Mouse (Mus musculus) MEL (cell line): ENCODE data around the gene Prm1. TPM values are rescaled to one million over a fixed set of nuclear protein-coding genes. Genes with fewer than 3 reads are reported as not detected.

Experiments
- DNase-seq: peaks from one replicate; pipeline ENCODE4 v3.0.0; 2011; ENCODE audit warnings: low read depth, low spot score
- H3K27ac ChIP-seq: 2 replicates; pipeline ENCODE4 v1.5.1; 2012; ENCODE audit warnings: low read depth, mild to moderate bottlenecking, control low read depth, low read length, moderate library complexity; ENCODE audit not compliant: control insufficient read depth
- H3K27me3 ChIP-seq, 2 experiments: fragments of 150-350 bp in 1 of 2; sonication (generic) in 1 of 2; 2 replicates each; pipeline ENCODE4 v1.6.1; 2012; ENCODE audit warnings: low read length in 2 of 2, mild to moderate bottlenecking in 2 of 2, improper control_type of control experiment in 1 of 2, moderate library complexity in 1 of 2; ENCODE audit not compliant: insufficient read depth in 2 of 2, control insufficient read depth in 1 of 2
- H3K36me3 ChIP-seq, 2 experiments: 2 replicates each; pipeline ENCODE4 v1.6.1; 2012 to 2014; ENCODE audit warnings: low read length in 2 of 2, improper control_type of control experiment in 1 of 2, inconsistent platforms in 1 of 2, mild to moderate bottlenecking in 1 of 2; ENCODE audit not compliant: insufficient read depth in 2 of 2, control insufficient read depth in 1 of 2
- H3K4me1 ChIP-seq, 2 experiments: fragments of 150-350 bp in 1 of 2; sonication (generic) in 1 of 2; 2 replicates each; pipeline ENCODE4 v1.6.1; 2012; ENCODE audit warnings: low read length in 2 of 2, improper control_type of control experiment in 1 of 2, mild to moderate bottlenecking in 1 of 2; ENCODE audit not compliant: insufficient read depth in 2 of 2, control insufficient read depth in 1 of 2
- H3K4me3 ChIP-seq, 2 experiments: fragments of 150-350 bp in 1 of 2; sonication (generic) in 1 of 2; 2 replicates each; pipeline ENCODE4 v1.5.1; 2012; ENCODE audit warnings: low read depth in 2 of 2, low read length in 2 of 2, mild to moderate bottlenecking in 2 of 2, moderate library complexity in 2 of 2, control low read depth in 1 of 2, improper control_type of control experiment in 1 of 2; ENCODE audit not compliant: control insufficient read depth in 1 of 2, insufficient read depth in 1 of 2
- H3K79me2 ChIP-seq: 2 replicates; pipeline ENCODE4 v1.6.1; 2012; ENCODE audit warnings: mild to moderate bottlenecking, low read length, moderate library complexity; ENCODE audit not compliant: control insufficient read depth, poor library complexity, insufficient read depth
- H3K9ac ChIP-seq: 2 replicates; pipeline ENCODE4 v1.6.1; 2012; ENCODE audit warnings: low read depth, mild to moderate bottlenecking, control low read depth, low read length, moderate library complexity; ENCODE audit not compliant: control insufficient read depth, poor library complexity, severe bottlenecking
- H3K9me3 ChIP-seq: fragments of 150-350 bp; sonication (generic); replicated peaks from 2 replicates; pipeline ENCODE4 v1.6.1; 2012; ENCODE audit warnings: mild to moderate bottlenecking, low read length, improper control_type of control experiment, moderate library complexity; ENCODE audit not compliant: insufficient read depth
- EP300 ChIP-seq, 2 experiments: IDR thresholded peaks; 2 replicates each; pipeline ENCODE4 v1.6.1; 2011; ENCODE audit warnings: improper control_type of control experiment in 2 of 2, low read length in 2 of 2, low read depth in 1 of 2, mild to moderate bottlenecking in 1 of 2
- GATA1 ChIP-seq: IDR thresholded peaks from 2 replicates; pipeline ENCODE4 v1.6.1; 2011; ENCODE audit warnings: low read depth, low read length, improper control_type of control experiment
- HCFC1 ChIP-seq: IDR thresholded peaks from 2 replicates; pipeline ENCODE4 v1.6.1; 2012; ENCODE audit warnings: low read depth, mild to moderate bottlenecking, inconsistent platforms, low read length, improper control_type of control experiment, moderate library complexity
- MAFK ChIP-seq: IDR thresholded peaks from 2 replicates; pipeline ENCODE4 v1.6.1; 2011; ENCODE audit warnings: low read depth, mild to moderate bottlenecking, low read length, improper control_type of control experiment, borderline replicate concordance
- MAX ChIP-seq: IDR thresholded peaks from 2 replicates; pipeline ENCODE4 v1.6.1; 2011; ENCODE audit warnings: low read length, improper control_type of control experiment
- MEF2A ChIP-seq: IDR thresholded peaks from 2 replicates; pipeline ENCODE4 v1.6.1; 2014; ENCODE audit warnings: low read depth, mild to moderate bottlenecking, inconsistent platforms, low read length, improper control_type of control experiment; ENCODE audit not compliant: poor library complexity, insufficient replicate concordance, severe bottlenecking; ENCODE audit errors: extremely low read depth
- MYC ChIP-seq: IDR thresholded peaks from 2 replicates; pipeline ENCODE4 v1.6.1; 2011; ENCODE audit warnings: low read depth, mild to moderate bottlenecking, low read length, improper control_type of control experiment, moderate library complexity
- NELFE ChIP-seq: IDR thresholded peaks from 2 replicates; pipeline ENCODE4 v1.6.1; 2011; ENCODE audit warnings: low read depth, low read length, improper control_type of control experiment
- RCOR1 ChIP-seq: IDR thresholded peaks from 2 replicates; pipeline ENCODE4 v1.6.1; 2012; ENCODE audit warnings: low read depth, mild to moderate bottlenecking, inconsistent platforms, low read length, improper control_type of control experiment
- TBP ChIP-seq: IDR thresholded peaks from 2 replicates; pipeline ENCODE4 v1.8.0; 2011; ENCODE audit warnings: low read depth, low read length, improper control_type of control experiment
- TCF12 ChIP-seq: IDR thresholded peaks from 2 replicates; pipeline ENCODE4 v1.6.1; 2014; ENCODE audit warnings: low read depth, mild to moderate bottlenecking, inconsistent platforms, low read length, improper control_type of control experiment, moderate library complexity
- UBTF ChIP-seq: IDR thresholded peaks from 2 replicates; pipeline ENCODE4 v1.6.1; 2012; ENCODE audit warnings: low read depth, mild to moderate bottlenecking, inconsistent platforms, low read length, improper control_type of control experiment, moderate library complexity, borderline replicate concordance; ENCODE audit not compliant: insufficient read depth
- ZC3H11A ChIP-seq: IDR thresholded peaks from 2 replicates; pipeline ENCODE4 v1.6.1; 2012; ENCODE audit warnings: low read depth, mild to moderate bottlenecking, inconsistent platforms, low read length, improper control_type of control experiment
- ZKSCAN1 ChIP-seq: IDR thresholded peaks from 2 replicates; pipeline ENCODE4 v1.6.1; 2012; ENCODE audit warnings: low read depth, mild to moderate bottlenecking, inconsistent platforms, low read length, improper control_type of control experiment, moderate library complexity
- polyA plus RNA-seq, 2 experiments: library from polyadenylated mRNA; stranded (reverse) in 1 of 2; unstranded in 1 of 2; fragments of >175 nt in 1 of 2; fragments of >200 nt in 1 of 2; gene quantifications; 2 replicates each; pipeline versions ENCODE4 v1.2.1 to v1.2.4; 2012; ENCODE audit warnings: low replicate concordance in 2 of 2, low read depth in 1 of 2; ENCODE audit not compliant: insufficient read length in 2 of 2, insufficient read depth in 1 of 2, missing spikeins in 1 of 2
- total RNA-seq: library from RNA; depleted of rRNA; stranded (reverse); fragments of 300-350 nt; gene quantifications from 2 replicates; pipeline ENCODE4 v1.2.3, GENCODE M21; 2012

Gene Prm1
- total and polyA plus RNA-seq, 3 experiments = not detected

DNA sequence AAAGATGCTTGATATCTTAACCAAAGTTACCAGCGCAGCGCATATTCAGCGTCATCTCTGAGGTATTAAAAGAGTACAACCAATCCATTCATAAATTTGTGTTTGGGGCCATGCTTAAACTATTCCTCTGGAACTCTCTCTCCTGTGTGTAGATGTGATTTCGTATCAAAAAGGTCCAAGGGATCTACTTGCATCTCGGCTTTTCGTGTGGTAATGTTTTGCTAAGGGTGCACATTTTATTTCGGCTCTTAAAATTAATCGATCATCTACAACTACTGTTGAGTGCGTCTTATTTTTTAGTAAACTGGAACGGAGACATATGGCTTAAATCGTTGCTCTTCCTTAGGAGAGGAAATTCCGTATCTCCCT lies 28.9 kb upstream of the Prm1 start:
- peak; percentile 62; the same call in 1 of the 2 replicates for TF ChIP-seq RCOR1
- TF ChIP-seq TCF12 = no peak; the same call in 1 of the 2 replicates
- no peak for TF ChIP-seq MAFK
- peak; percentile 72; the same call in 1 of the 2 replicates for TF ChIP-seq MYC
- TF ChIP-seq ZC3H11A = no peak
- peak; percentile 1; the same call in 1 of the 2 replicates for TF ChIP-seq NELFE
- TF ChIP-seq MEF2A = no peak
- 0 out of 2 replicates have a peak, but pooled peaks have one; percentile 53 for TF ChIP-seq HCFC1
- TF ChIP-seq EP300 (IDR thresholded peaks at IDR 0.05; ENCODE audit: low read depth in 1 of 2, low read length in 2 of 2) = 0 out of 4 replicates have a peak, but pooled peaks of 1 of the 2 experiments have one; percentile 18
- 0 out of 2 replicates have a peak, but pooled peaks have one; percentile 46 for TF ChIP-seq MAX
- peak; percentile 18; the same call in 1 of the 2 replicates for TF ChIP-seq TBP
- Histone ChIP-seq H3K27me3 (no peaks in the 10 kb centered on the region), H3K79me2 (no peaks in the 10 kb centered on the region; the same call in 1 of the 2 replicates), H3K9me3 (no peaks in the 10 kb centered on the region), H3K27ac (peak overlapping the region; percentile 44), H3K36me3 (peaks cover 0 to 5% of the 10 kb centered on the region in 2 experiments; a peak in 2 of 4 replicates), H3K4me3 (peak overlapping the region; percentile 57 to 61), H3K4me1 (peaks cover 0 to 8% of the 10 kb centered on the region in 2 experiments; a peak in 2 of 4 replicates), H3K9ac (peak overlapping the region; percentile 66)
- DNase-seq = peak; percentile 68

DNA sequence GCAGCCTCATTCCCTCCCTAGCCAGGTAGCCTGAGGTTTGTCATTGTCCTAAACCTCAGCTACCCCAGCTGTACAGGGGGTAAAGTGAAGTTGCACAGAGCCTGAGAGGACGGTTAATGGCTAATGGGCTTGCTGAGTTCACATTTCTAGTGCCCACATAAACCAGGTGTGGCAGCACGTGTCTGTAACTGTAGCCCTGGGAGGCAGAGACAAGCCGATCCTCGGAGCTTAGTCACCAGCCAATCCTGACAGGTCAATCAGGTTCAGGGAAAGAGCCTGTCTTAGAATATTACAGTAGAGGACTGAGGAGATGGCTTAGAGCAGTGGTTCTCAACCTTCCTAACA lies 22.8 kb upstream of the Prm1 start:
- H3K9me3 ChIP-seq = no peaks in the 10 kb centered on the region
- no peaks in the 10 kb centered on the region for H3K27me3 ChIP-seq
- no peaks in the 10 kb centered on the region for H3K79me2 ChIP-seq
- H3K27ac ChIP-seq = no peak overlapping the region
- no peak for DNase-seq
- no peak overlapping the region for H3K9ac ChIP-seq
- no peak overlapping the region for H3K4me3 ChIP-seq
- no peaks in the 10 kb centered on the region for H3K36me3 ChIP-seq
- no peaks in the 10 kb centered on the region for H3K4me1 ChIP-seq
- TF ChIP-seq ZKSCAN1 (no peak), UBTF (no peak)

DNA sequence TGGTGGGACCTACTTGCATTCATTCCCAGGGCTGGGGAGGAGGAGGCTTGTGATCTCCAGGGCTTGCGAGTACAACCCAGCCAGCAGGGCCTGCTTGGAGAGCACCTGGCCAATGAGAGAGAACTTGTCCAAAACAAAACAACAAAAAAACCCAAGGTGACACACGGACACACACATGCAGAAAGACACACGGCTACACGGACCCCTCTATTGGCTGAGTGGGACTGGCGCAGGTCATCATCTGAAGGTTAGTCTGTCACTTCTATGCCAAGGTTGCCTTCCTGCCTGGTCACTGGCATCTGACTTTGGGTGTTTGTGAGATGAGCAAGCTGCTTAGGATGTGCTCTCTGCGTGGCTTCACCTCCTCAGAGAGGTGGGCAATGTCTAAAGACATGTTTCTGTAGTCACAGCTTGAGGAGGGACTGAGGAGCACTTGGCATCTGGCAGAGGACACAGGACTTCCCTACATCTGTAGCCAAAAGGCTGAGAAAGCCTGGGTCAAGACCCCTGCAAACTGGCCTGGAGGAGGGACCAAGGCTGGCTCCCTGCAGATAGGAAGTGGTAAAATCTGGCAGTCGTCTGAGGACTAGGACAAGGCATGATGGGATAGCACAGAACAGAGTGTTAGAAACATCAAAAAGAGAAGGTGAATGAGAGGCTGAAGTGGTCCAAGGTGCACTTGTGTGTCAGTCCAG lies 22.3 kb upstream of the Prm1 start:
- Histone ChIP-seq H3K36me3 (no peaks in the 10 kb centered on the region), H3K9ac (no peak overlapping the region), H3K4me1 (no peaks in the 10 kb centered on the region)
- TF ChIP-seq GATA1 = no peak
- TF ChIP-seq, all 39 proteins: peak for 0
- no peaks in the 10 kb centered on the region for H3K27me3 ChIP-seq
- H3K9me3 ChIP-seq = no peaks in the 10 kb centered on the region
- no peak overlapping the region for H3K4me3 ChIP-seq
- no peak for DNase-seq
- no peaks in the 10 kb centered on the region for H3K79me2 ChIP-seq
- H3K27ac ChIP-seq = no peak overlapping the region
